Mouse (Mus musculus): Measurements from ENCODE around the gene Slc38a6.
A peak's percentile ranks its signal among the peaks of the same experiment; 100 is the strongest.

The Slc38a6 gene

DNA sequence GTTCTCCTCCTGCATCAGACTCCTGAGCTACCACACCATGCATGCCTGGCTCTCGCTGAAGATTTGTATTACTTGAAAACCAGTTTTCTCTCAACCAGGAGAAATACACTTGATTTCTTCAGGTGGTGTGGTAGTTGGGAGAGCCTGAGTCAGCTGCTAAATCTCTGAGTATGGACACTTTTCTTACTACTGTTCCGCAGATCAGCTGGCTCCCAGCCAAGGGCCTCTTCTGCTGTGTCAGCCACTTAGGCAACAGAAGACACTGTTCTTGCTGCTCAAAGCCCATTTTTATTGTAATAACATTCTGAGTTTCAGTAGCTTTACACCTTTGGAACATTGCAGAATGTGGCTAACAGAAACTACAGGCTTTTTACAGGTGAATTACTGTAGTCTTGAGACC lies 72.1 kb downstream of the Slc38a6 start:
- peak in 1 of 2 experiments; percentile 59 for DNase-seq

- no peak for DNase-seq
Observed at GRCm38 (mm10) chr12:73359520-73359919, 72.9 kb downstream of the Slc38a6 start.

- no peak for DNase-seq
Observed at GRCm38 (mm10) chr12:73361201-73361600, 74.6 kb downstream of the Slc38a6 start.

DNA sequence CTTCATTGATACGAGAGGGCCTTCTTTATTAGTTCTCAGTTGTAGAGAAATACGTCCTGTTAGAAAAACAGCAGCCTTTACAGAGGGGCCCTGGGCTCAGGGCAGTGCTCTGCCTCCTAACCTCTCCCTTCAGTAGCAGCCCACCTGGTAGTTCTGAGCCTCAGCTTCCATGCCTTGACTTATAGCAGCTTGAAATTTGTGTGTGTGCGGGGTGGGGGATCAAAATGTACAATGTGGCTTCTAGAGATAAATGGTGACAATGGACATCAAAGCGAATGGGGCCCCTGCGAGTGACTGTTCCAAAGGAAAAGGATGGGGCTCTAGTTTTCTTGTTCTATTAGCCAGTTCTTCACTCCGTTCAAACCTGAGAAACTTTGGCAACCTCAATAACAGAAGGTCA lies 76.8 kb downstream of the Slc38a6 start:
- no peak for DNase-seq

GRCm38 (mm10) chr12:73363956-73364355 lies 77.4 kb downstream of the Slc38a6 start:
- DNase-seq, result no peak

GRCm38 (mm10) chr12:73366581-73366980 lies 80.0 kb downstream of the Slc38a6 start:
- DNase-seq, result no peak

GRCm38 (mm10) chr12:73367460-73368079 lies 81.0 kb downstream of the Slc38a6 start:
- DNase-seq, result no peak

GRCm38 (mm10) chr12:73368868-73369608 lies 82.5 kb downstream of the Slc38a6 start:
- no peak for DNase-seq

- DNase-seq, result no peak
Observed at GRCm38 (mm10) chr12:73370367-73370944, 83.9 kb downstream of the Slc38a6 start.

- DNase-seq, result peak; percentile 62 to 77
Observed at GRCm38 (mm10) chr12:73371132-73371531, 84.6 kb downstream of the Slc38a6 start.

DNA sequence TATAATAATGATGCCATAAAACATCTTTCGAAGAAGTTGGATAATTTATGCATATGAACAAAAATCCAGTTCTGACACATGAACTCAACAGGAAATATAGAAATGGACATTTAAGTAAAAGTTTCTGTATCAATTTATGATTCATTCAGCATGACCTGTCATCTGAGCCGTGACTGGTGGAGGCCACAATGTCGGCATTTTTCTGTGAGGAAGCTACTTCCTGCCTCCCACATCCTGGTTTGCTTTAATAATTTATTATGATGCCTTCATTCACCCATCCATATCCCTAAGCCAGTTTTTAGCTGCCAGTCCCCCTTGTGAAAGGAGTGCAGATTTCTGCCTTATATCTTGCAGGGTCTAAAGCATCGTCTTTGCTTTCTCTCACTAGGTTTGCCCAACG lies 91.4 kb downstream of the Slc38a6 start:
- no peak for DNase-seq

DNA sequence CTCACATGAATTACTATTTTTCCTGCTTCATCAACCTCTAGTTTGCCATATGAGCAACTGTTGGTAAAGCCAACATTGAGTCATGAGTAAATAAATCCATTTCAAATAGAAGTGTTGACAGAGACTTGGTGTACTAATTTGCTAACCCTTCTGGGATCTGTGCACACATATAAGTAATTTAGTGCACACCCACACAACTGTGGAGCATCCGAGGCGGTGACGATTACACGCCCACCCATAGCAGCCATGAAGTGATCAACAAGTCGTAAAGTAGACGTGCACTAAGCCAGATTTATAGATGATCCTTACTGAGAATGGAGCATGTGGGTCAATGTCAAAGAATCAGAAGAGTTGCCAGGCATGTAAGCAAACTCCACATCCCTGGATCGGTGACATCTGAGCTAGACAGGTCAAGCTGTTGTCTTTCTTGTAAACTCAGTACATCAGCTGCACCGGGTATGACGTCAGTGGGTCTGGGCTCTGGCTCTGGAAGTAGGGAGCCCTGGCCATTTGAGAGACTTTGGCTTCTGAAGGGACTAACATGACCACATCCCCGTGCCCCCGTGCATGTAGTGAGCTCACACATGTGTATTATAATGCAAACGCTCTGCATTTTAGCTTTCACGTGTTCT lies 92.3 kb downstream of the Slc38a6 start:
- DNase-seq, result no peak

DNA sequence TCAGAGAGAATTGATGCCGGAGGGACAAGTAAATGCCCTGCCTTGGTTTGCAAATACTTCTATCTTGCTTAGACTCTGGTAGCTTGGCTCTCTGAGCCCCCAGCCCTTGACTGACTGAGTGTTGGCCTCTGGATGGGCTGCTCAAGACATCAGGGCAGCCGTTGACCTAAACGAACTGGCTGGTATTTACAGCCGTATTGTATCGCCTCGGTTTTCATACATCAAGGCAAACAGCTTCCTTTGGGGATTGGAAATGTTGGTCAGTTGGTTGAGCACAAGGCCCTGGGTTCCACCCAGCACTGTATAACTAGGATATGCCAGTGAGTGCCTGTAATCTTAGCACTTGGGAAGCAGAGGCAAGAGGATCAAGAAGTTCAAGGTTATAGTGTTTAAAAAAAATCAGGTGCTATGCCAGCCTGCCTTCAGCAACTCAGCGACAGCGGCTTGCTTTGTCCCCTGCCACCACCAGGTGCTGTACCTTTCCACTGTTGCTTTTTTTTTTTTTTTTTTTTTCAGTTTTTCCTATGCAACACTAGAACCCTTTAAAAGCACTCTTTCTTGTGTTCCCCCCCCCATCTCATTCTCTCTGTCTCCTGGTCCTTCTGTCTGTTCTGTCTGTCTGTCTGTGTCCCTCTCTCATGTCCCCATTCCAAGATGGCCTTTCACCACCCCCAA lies 94.2 kb downstream of the Slc38a6 start:
- no peak for DNase-seq

DNA sequence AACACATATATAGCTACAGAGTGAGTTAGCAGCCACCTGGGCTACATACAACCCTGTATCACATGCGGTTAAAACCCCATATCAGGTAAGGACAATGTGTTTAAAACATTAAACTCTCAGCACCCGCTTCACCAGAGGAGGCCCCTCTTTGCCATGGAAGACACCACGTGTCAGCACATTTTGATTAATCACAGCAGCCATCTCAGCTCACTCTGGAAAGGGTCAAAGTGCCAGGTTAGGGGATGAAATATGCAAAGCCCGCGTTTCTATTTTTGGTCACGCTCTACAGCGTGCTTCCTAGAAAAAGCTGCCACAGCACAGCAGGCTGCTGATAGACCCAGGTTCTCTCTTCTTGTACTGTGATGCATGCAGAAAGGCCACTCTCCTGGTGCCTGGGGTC lies 94.9 kb downstream of the Slc38a6 start:
- no peak for DNase-seq

GRCm38 (mm10) chr12:73382290-73383178 lies 96.0 kb downstream of the Slc38a6 start:
- DNase-seq, result no peak

GRCm38 (mm10) chr12:73383179-73383510 lies 96.6 kb downstream of the Slc38a6 start:
- no peak for DNase-seq

DNA sequence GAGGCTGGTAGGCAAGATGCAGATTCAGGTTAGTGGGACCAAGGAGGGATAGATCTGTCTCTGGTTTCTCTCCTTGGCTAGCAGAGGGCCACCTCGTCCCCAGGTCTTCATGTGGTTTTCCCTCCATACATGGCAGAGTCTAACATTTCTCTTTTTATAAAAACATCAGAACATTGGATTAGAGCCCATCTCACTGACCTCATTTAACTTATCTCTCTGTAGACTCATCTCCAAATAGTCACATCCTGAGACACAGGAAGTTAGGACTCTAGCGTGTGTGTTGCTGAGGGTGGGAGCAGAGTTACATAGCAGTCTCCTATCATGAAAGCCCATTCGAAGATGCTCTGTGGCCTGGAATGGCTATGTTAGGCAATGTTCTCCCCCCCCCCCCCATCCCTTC lies 97.3 kb downstream of the Slc38a6 start:
- no peak for DNase-seq

- DNase-seq, result no peak
Observed at GRCm38 (mm10) chr12:73384747-73385146, 98.2 kb downstream of the Slc38a6 start.

GRCm38 (mm10) chr12:73392507-73392906 lies 105.9 kb downstream of the Slc38a6 start:
- DNase-seq, result no peak

DNA sequence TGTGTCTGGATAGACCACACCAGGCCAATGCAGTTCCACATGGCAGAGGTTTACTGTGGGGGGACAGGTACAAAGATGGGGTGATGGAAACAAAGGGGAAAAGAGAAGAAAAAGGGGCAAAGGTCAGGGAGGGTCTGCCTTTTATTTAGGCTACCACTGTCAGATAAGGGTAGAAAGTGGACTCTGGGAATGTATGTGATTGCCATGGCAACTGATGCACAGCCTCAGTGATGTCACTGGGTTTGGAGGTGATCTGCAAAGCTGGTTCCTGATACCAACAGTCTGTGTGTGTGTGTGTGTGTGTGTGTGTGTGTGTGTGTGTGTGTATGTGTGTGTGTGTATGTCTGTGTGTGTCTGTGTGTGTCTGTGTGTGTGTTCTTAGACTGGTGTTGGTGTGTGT lies 106.4 kb downstream of the Slc38a6 start:
- DNase-seq, result no peak

- no peak for DNase-seq
Observed at GRCm38 (mm10) chr12:73393881-73394291, 107.3 kb downstream of the Slc38a6 start.

DNA sequence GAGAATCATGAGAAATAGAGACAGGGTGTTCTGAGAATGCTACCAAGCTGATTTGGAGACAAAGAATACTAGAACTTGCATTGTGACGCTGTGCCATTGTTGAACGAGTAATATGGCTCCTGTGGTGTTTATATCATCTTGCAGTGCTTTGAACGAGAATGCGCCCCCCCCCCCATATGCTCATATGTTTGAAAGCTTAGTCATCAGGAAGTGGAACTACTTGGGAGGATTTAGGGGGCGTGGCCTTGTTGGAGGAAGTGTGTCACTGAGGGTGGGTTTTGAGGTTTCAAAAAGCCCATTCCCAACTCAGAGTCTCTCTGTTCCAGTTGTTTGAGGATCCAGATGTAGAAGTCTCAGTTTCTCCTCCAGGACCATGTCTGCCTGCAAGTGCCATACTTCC lies 108.0 kb downstream of the Slc38a6 start:
- no peak for DNase-seq
